Mouse (Mus musculus) liver, adult 2 months (tissue): Measurements from ENCODE around the gene Lurap1l.

Experiments
- CTCF ChIP-seq: fragments of 200-500 bp; IDR thresholded peaks from 2 replicates; pipeline ENCODE4 v1.5.1; 2011; ENCODE audit warnings: low read depth, low read length, control low read depth
- POLR2A ChIP-seq: fragments of 200-500 bp; IDR thresholded peaks from 2 replicates; pipeline ENCODE4 v1.6.1; 2011; ENCODE audit warnings: low read length, control low read depth; ENCODE audit not compliant: insufficient read depth; ENCODE audit errors: extremely low read depth

DNA sequence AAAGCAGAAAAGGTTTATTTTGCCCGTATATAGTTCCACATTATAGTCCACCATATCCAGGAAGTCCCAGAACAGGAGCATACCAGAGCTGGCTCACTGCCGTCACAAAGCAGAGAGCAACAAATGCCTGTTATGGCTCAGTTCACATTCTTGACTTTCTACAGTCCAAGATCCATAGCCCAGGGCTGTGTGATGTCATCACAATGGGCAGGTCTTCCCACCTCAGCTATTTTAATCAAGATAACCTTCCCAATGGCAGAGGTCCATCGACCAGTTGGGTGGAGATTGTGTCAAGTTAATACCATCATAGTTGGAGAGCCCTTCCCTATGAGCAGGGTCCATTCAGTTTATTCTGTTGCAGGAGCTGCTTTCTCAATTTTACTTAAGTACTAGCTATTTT lies 31.5 kb downstream of the Lurap1l start:
- no peak for TF ChIP-seq CTCF
- no peak for TF ChIP-seq POLR2A
